Mouse (Mus musculus): ENCODE results near the gene Jam3. TPM values are rescaled to one million over a fixed set of nuclear protein-coding genes. Genes with fewer than 3 reads are reported as not detected.

Jam3 gene
- total and polyA plus RNA-seq, 2 experiments from 2014 or later: 25.5 to 28.2 TPM

DNA sequence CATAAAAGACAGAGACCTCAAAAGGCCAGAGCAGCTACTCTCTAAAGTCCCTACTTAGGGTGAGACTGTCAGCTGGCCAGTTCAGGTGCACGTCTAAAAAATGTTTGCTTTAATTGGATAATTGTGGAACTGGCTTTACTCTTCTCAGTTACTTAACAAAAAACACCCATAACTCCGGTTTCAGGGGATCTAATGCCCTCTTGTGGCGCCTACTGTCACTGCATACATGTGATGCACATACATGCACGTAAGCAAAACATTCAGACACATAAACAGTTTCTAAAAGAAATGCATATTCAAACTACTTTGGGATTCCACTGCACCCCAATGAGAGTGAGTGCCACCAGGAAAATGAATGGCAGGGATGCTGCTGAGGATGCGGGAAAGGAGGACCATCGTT lies 28.7 kb downstream of the Jam3 start:
- no peaks in the 10 kb centered on the region for H3K27me3 ChIP-seq (ENCODE audit: control insufficient read depth, insufficient read depth, low read length)
- no peak overlapping the region for H3K4me3 ChIP-seq (ENCODE audit: low read depth, low read length)
- no peaks in the 10 kb centered on the region for H3K36me3 ChIP-seq (replicated peaks; ENCODE audit: control insufficient read depth, insufficient read depth, low read length)
- TF ChIP-seq CTCF (IDR thresholded peaks at IDR 0.05; ENCODE audit: low read depth): peak; percentile 23; the same call in 1 of the 2 replicates
- TF ChIP-seq EP300 (IDR thresholded peaks at IDR 0.05; ENCODE audit: low read depth): no peak
- no peak for ATAC-seq (ENCODE audit: insufficient read depth, low read depth)
- H3K9ac ChIP-seq (replicated peaks; ENCODE audit: low read depth, low read length): no peak overlapping the region
- DNase-seq (ENCODE audit: low spot score): no peak
- no peaks in the 10 kb centered on the region; the same call in 1 of the 2 replicates for H3K9me3 ChIP-seq (replicated peaks; ENCODE audit: control insufficient read depth, low read length)
- no peak overlapping the region for H3K27ac ChIP-seq (ENCODE audit: low read depth)
- peaks cover 12% of the 10 kb centered on the region; the same call in 1 of the 2 replicates for H3K4me1 ChIP-seq (ENCODE audit: control insufficient read depth, insufficient read depth)
- WGBS: 94% methylated on average over 6 of the region's 6 CpGs
- H3K4me2 ChIP-seq (ENCODE audit: low read depth, low read length): no peak overlapping the region

DNA sequence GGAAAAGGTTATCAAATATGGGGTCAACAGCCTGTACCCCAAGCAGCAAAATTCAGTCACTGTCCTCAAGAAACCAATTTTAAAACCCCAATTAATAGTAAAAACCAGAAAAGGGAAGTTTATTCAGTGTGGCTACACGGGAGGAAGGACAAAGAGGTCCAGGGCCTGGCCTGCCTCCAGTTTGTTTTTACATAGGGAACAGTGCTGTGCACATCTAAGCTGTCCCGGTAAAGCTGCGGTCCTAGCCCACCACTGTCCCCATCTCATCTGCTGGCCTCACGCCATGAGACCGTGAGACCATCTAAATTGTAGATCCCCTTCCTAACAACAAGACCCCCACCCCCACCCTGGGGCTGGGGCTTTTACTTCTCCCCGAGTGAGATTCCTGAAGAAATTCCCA lies 29.8 kb downstream of the Jam3 start:
- ATAC-seq (ENCODE audit: insufficient read depth, low read depth) (no peak), DNase-seq (ENCODE audit: low spot score) (no peak)
- Histone ChIP-seq H3K9me3 (replicated peaks; ENCODE audit: control insufficient read depth, low read length) (no peaks in the 10 kb centered on the region; the same call in 1 of the 2 replicates), H3K27me3 (ENCODE audit: control insufficient read depth, insufficient read depth, low read length) (no peaks in the 10 kb centered on the region), H3K9ac (replicated peaks; ENCODE audit: low read depth, low read length) (no peak overlapping the region), H3K27ac (ENCODE audit: low read depth) (no peak overlapping the region), H3K4me1 (ENCODE audit: control insufficient read depth, insufficient read depth) (peaks cover 12% of the 10 kb centered on the region; the same call in 1 of the 2 replicates), H3K4me3 (ENCODE audit: low read depth, low read length) (no peak overlapping the region), H3K4me2 (ENCODE audit: low read depth, low read length) (no peak overlapping the region), H3K36me3 (replicated peaks; ENCODE audit: control insufficient read depth, insufficient read depth, low read length) (no peaks in the 10 kb centered on the region)
- WGBS: 56% methylated on average over 6 of the region's 6 CpGs
- TF ChIP-seq EP300 (IDR thresholded peaks at IDR 0.05; ENCODE audit: low read depth): no peak
- TF ChIP-seq CTCF (IDR thresholded peaks at IDR 0.05; ENCODE audit: low read depth): no peak

DNA sequence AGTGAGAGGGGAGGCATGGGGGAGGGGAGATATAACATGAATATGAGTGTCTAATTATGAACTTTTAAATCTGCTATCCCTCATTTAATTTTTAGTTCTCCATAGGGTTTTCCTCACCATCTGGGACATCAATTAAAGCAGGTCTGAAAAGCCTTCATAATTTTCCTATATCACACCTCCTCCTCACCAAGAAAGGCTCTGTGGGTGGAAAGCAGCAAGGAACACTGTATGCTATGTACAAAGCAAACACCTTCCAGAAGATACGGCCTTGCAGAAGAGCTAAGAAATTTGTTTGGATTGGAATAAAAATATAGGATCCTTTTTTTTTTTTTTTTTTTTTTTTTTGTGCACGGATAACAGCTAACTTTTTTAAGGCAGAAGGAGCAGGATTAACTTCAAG lies 31.3 kb downstream of the Jam3 start:
- Histone ChIP-seq H3K4me3 (ENCODE audit: low read depth, low read length) (no peak overlapping the region), H3K36me3 (replicated peaks; ENCODE audit: control insufficient read depth, insufficient read depth, low read length) (no peaks in the 10 kb centered on the region), H3K9ac (replicated peaks; ENCODE audit: low read depth, low read length) (no peak overlapping the region), H3K27me3 (ENCODE audit: control insufficient read depth, insufficient read depth, low read length) (no peaks in the 10 kb centered on the region), H3K4me1 (ENCODE audit: control insufficient read depth, insufficient read depth) (peaks cover 7% of the 10 kb centered on the region; the same call in 1 of the 2 replicates), H3K27ac (ENCODE audit: low read depth) (no peak overlapping the region), H3K9me3 (replicated peaks; ENCODE audit: control insufficient read depth, low read length) (no peaks in the 10 kb centered on the region; the same call in 1 of the 2 replicates), H3K4me2 (ENCODE audit: low read depth, low read length) (no peak overlapping the region)
- WGBS: 53% methylated on average over 2 of the region's 2 CpGs
- TF ChIP-seq CTCF (IDR thresholded peaks at IDR 0.05; ENCODE audit: low read depth): no peak
- no peak for TF ChIP-seq EP300 (IDR thresholded peaks at IDR 0.05; ENCODE audit: low read depth)
- no peak for DNase-seq (ENCODE audit: low spot score)
- ATAC-seq (ENCODE audit: insufficient read depth, low read depth): no peak

DNA sequence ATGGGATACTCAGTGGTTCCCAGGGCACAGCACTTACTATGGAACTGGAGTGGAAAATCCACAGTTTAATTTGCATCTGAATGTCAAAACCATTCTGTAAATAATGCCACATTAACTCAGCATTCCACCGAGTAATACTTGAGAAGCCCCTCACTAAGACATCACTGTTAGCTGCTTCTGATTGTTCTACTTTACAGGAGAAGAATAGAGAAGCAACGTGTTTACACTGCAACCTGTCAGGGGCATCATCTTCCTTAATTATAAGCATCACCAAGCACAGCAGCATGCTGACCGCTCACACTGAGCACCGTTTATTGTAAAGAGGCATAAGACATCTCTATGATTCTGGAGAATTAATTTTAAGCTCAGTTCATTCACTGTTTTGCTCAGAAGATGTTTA lies 32.3 kb downstream of the Jam3 start:
- Histone ChIP-seq H3K9me3 (replicated peaks; ENCODE audit: control insufficient read depth, low read length) (no peaks in the 10 kb centered on the region; the same call in 1 of the 2 replicates), H3K9ac (replicated peaks; ENCODE audit: low read depth, low read length) (no peak overlapping the region), H3K27me3 (ENCODE audit: control insufficient read depth, insufficient read depth, low read length) (no peaks in the 10 kb centered on the region), H3K4me1 (ENCODE audit: control insufficient read depth, insufficient read depth) (peaks cover 6% of the 10 kb centered on the region; the same call in 1 of the 2 replicates), H3K36me3 (replicated peaks; ENCODE audit: control insufficient read depth, insufficient read depth, low read length) (no peaks in the 10 kb centered on the region), H3K27ac (ENCODE audit: low read depth) (no peak overlapping the region), H3K4me2 (ENCODE audit: low read depth, low read length) (no peak overlapping the region), H3K4me3 (ENCODE audit: low read depth, low read length) (no peak overlapping the region)
- ATAC-seq (ENCODE audit: insufficient read depth, low read depth) (no peak), DNase-seq (ENCODE audit: low spot score) (no peak)
- 89% methylated on average over 4 of the region's 4 CpGs for WGBS
- no peak for TF ChIP-seq EP300 (IDR thresholded peaks at IDR 0.05; ENCODE audit: low read depth)
- no peak for TF ChIP-seq CTCF (IDR thresholded peaks at IDR 0.05; ENCODE audit: low read depth)

DNA sequence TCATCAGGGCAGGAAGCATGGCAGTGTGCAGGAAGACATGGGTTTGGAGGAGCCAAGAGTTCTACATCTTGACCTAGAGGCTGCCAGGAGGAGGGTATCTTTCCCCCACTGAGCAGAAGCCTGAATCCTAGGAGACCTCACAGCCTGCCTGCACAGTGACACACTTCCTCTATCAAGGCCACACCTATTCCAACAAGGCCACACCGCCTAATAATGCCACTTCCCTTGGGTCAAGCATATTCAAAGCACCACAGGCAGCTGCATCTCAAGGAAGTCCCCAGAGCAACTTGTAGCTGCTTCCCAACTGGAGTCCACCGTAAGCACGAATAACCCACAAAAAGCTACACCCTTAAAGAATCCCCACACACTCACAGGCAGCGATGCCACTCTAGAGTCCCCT lies 33.1 kb downstream of the Jam3 start:
- ATAC-seq (ENCODE audit: insufficient read depth, low read depth) (no peak), DNase-seq (ENCODE audit: low spot score) (no peak)
- no peak overlapping the region for H3K27ac ChIP-seq (ENCODE audit: low read depth)
- no peak overlapping the region for H3K4me2 ChIP-seq (ENCODE audit: low read depth, low read length)
- 87% methylated on average over 4 of the region's 4 CpGs for WGBS
- H3K4me3 ChIP-seq (ENCODE audit: low read depth, low read length): no peak overlapping the region
- H3K27me3 ChIP-seq (ENCODE audit: control insufficient read depth, insufficient read depth, low read length): no peaks in the 10 kb centered on the region
- H3K4me1 ChIP-seq (ENCODE audit: control insufficient read depth, insufficient read depth): peaks cover 6% of the 10 kb centered on the region; the same call in 1 of the 2 replicates
- no peak for TF ChIP-seq EP300 (IDR thresholded peaks at IDR 0.05; ENCODE audit: low read depth)
- TF ChIP-seq CTCF (IDR thresholded peaks at IDR 0.05; ENCODE audit: low read depth): no peak
- no peak overlapping the region for H3K9ac ChIP-seq (replicated peaks; ENCODE audit: low read depth, low read length)
- no peaks in the 10 kb centered on the region for H3K36me3 ChIP-seq (replicated peaks; ENCODE audit: control insufficient read depth, insufficient read depth, low read length)
- H3K9me3 ChIP-seq (replicated peaks; ENCODE audit: control insufficient read depth, low read length): no peaks in the 10 kb centered on the region; the same call in 1 of the 2 replicates

- Histone ChIP-seq H3K27me3 (ENCODE audit: control insufficient read depth, insufficient read depth, low read length) (no peaks in the 10 kb centered on the region), H3K9me3 (replicated peaks; ENCODE audit: control insufficient read depth, low read length) (no peaks in the 10 kb centered on the region), H3K4me1 (ENCODE audit: control insufficient read depth, insufficient read depth) (peaks cover 6% of the 10 kb centered on the region; the same call in 1 of the 2 replicates), H3K27ac (ENCODE audit: low read depth) (no peak overlapping the region), H3K4me3 (ENCODE audit: low read depth, low read length) (no peak overlapping the region), H3K36me3 (replicated peaks; ENCODE audit: control insufficient read depth, insufficient read depth, low read length) (no peaks in the 10 kb centered on the region), H3K4me2 (ENCODE audit: low read depth, low read length) (no peak overlapping the region), H3K9ac (replicated peaks; ENCODE audit: low read depth, low read length) (no peak overlapping the region)
- DNase-seq (ENCODE audit: low spot score) (no peak), ATAC-seq (ENCODE audit: insufficient read depth, low read depth) (no peak)
- no peak for TF ChIP-seq EP300 (IDR thresholded peaks at IDR 0.05; ENCODE audit: low read depth)
- no peak for TF ChIP-seq CTCF (IDR thresholded peaks at IDR 0.05; ENCODE audit: low read depth)
- 83% methylated on average over 9 of the region's 9 CpGs for WGBS
These were observed 34.0 kb downstream of the Jam3 start for GRCm38 (mm10) chr9:27121254-27121653.

Data from heart, postnatal 0 days (tissue).